Mouse (Mus musculus) kidney, postnatal 14 days (tissue): Measurements from ENCODE around the gene Ehbp1.
A peak's percentile ranks its signal among the peaks of the same experiment; 100 is the strongest.

ENCODE experiments used
- DNase-seq: peaks from one replicate; pipeline ENCODE4 v3.0.0; 2022; ENCODE audit warnings: mixed read lengths

Ehbp1 gene

DNA sequence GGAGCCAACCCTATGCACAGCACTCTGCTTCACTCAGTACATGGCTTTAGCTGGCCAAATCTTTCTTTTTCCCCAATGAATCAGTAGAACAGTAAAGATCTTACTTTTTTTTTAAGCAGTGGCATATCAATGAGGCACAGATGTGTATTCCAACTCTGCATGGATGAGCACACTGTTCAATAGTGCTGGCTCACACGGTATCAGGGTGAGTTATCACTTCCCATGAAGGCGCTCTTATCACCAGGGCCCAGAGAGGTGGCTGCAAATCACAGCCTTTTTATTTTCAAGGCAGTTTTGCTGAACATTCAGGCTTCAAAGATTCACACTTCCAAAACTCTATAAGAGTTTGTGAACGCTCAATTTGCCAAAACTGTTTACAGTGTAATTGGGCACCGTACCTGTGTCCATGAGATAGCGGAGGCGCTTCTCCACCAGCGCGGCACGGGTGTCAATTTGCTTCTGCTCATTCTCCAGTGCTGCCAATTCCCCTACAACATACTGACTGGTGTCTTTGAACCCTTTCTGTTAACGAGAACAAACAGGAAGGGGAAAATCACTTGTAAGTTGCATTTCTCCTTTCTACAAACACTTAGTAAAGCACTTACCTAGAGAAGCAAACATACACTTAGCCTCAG lies 288.9 kb downstream of the Ehbp1 start:
- DNase-seq, result no peak

GRCm38 (mm10) chr11:22050864-22051263 lies 291.2 kb downstream of the Ehbp1 start:
- peak; percentile 10 for DNase-seq

DNA sequence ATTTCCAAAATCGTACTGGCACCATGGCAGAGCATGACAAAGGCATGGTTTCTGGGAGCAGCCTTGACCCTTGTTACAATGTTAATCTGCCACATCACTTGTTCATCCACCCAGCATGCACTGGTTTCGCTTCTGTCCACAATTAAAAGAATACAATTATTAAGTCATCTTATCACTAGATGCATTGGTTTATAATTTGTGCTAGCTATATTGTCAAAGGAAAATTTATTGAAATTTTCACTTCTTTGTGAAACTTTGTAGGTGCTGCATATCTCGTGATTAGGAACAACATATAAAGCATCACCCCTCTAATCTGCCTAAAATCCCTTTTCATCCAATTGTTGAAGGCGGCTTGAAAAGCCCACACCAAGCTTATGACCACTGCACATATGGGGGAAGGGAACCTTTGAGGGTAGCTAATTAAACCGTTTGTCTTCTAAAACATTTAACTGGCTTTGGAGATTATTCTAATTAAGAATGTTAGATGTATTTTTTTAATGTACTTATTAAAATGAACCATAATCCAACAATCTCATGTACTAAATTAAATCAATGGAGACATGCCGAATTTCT lies 302.2 kb downstream of the Ehbp1 start:
- no peak for DNase-seq

DNA sequence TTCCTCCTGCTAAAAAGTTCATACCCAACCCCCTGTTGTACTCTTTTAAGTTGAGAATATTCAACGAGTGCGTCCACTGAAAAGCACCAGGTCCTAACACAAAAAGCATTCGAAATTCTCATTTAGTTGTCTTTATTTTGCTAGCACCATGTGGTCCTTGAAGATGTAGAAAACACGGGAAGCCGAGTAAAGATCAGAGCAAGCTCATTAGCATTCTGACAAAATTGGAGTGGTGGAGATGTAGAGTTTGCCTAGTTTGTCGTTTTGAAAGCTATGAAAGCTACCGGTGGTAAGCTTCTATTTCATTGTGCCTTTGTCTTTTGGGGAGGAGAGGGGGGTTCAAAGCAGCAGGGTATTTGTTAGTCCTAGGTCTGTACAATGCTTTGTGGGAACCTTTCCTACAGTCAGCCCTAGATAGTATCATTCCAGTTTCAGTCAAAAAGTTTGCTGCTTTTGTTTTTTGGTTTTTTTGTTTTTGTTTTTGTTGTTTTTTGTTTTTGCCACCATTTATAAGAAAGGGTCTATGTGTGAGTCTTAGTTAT lies 307.5 kb downstream of the Ehbp1 start:
- no peak for DNase-seq

DNA sequence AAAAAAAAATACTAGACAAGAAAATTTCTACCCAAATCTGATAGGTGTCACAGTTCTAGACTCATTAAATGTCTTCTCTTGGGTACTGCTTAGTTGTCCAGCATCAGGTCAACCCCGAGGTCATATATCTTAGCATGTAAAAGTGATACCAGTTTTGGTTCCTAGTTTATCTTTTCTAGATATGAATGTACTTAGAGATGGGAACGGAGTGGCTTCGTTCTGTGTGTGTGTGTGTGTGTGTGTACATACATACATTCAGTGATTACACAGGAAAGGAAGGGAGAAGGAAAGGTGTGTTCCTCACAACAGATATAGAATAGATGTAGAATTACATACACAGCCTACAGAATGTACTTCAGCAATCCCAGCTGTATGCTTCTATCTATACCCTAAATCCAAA lies 308.5 kb downstream of the Ehbp1 start:
- no peak for DNase-seq

DNA sequence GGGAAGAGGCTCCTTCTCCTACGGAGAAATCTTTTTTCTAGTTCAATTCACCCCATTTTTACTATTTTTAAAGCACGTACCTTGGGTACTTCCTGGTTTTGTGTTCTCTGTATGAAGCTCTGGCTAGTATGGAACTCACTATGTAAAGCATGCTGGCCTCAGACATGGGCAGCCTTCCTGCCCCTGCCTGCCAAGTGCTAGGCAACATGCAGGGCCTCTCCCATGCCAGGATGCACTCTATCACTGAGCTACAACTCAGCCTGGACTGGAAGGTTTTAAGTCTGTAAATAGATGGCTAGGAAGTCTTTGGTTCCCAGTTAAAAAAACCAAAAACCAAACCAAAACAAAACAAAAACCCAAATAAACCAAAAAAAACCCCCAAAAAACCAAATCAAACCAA lies 321.5 kb downstream of the Ehbp1 start:
- no peak for DNase-seq

GRCm38 (mm10) chr11:22017444-22017843 lies 324.6 kb downstream of the Ehbp1 start:
- no peak for DNase-seq

DNA sequence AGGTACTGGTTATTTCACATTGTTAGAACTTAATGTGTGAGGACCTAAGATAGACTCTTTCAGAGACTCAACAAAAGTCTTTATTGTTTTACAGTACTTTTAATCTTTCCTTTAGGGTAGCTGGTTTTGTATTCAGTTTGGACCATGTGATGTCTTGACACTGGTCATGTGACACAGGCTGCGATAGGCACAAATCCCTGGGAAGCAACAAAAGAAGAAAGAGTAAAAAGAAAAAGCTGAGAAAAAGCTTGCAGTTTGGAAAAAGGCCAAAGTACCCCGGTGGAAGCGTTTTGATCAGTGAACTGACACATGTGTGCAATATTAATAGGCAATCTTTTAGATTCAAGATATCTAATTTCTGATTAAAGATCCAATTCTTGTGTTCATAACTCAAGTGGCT lies 325.8 kb downstream of the Ehbp1 start:
- no peak for DNase-seq

- no peak for DNase-seq
These were observed 333.3 kb downstream of the Ehbp1 start for GRCm38 (mm10) chr11:22008817-22009216.

GRCm38 (mm10) chr11:22008129-22008596 lies 333.9 kb downstream of the Ehbp1 start:
- DNase-seq, result no peak

- no peak for DNase-seq
These were observed 334.3 kb downstream of the Ehbp1 start for GRCm38 (mm10) chr11:22007781-22008110.

DNA sequence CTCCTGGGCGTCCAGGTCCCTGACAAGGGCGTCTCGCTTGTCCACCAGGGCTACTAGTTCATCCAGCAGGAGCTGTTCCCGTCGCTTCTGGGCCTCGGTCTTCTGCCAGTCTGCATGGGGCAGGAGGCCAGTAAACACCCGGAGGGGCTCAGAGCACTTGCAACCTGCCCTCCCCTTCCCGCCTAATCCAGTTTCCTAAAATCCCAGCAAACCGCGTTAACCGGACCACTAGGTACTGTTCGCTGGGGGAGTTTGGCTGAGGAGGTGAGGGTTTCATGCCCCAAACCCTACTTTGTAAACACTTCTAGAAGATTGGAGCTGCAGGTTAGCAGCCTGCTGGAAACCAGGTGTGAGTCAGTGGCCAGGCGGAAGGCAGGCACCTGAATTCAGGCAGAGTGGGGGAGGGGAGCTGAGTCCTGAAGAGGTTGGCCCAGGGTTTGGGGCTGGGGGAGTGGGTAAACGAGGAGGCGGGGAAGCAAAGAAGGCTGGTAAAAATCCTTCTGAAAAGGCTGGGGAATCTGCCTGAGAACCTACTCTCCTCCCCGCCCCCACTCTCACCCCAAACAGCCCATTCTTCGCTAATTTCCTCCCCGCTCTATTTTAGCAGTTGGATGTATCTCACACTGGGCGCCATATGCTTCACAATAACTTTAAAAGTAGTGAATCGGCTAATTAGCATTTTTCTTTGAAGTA lies 334.9 kb downstream of the Ehbp1 start:
- no peak for DNase-seq

- no peak for DNase-seq
These were observed 335.5 kb downstream of the Ehbp1 start for GRCm38 (mm10) chr11:22006471-22007087.

DNA sequence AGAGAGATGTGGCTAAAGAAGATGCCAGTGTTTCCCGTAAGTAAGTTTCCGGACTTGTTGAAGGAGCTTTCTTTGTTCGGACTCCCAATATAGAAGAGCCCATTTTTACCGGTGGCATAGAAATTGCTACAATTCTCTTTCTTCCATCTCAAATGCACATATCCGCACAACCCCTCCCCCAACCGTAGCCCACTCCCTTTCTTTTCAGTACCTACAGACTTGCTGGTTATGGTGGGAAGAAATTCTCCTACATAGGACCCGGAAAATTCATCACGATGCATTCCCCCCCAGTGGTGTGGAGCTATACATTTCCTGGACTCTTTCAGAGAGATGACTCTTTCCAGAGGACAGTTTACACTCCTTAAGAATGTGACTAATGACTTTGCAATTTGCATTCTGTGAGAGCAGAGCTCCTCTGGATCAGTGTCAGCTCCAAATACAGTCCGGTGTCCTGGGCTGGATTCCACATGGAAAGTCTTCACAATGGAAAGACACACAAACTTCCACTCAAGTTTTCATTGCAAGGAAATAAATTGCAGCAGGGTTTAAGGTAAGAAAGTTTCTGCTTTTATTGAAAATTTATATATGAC lies 336.7 kb downstream of the Ehbp1 start:
- no peak for DNase-seq

DNA sequence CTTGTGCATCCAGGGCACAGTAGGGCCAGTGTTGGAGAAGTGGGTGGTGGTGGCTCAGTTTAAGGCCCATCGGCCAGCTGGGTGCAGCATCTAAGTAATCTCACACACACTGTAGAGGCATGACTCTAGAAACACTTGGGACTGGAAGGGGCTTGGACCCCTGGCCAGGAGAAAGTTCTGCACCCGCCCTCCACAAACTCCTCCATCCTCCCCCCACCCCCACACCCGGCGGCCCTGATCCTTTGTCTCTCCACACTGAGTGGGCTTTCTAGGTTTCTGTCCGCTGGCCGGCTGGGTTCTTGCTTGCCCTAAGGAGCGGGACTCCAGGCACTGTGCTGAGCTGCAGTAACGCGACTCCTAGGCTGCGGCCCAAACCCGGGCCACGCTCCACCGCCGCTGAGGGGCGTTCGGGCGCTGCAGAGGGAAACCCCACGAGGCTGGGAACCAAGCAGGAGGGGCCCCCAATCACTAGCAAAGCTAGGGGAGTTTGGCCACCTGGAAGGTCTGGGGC lies 337.7 kb downstream of the Ehbp1 start:
- DNase-seq, result peak; percentile 22

- peak; percentile 23 for DNase-seq
These were observed 338.6 kb downstream of the Ehbp1 start for GRCm38 (mm10) chr11:22003341-22003981.

GRCm38 (mm10) chr11:22002783-22003340 lies 339.2 kb downstream of the Ehbp1 start, which contains the start of gene Otx1:
Otx1 (minus strand) TSS chr11:22002897.
- DNase-seq, result peak; percentile 14

DNA sequence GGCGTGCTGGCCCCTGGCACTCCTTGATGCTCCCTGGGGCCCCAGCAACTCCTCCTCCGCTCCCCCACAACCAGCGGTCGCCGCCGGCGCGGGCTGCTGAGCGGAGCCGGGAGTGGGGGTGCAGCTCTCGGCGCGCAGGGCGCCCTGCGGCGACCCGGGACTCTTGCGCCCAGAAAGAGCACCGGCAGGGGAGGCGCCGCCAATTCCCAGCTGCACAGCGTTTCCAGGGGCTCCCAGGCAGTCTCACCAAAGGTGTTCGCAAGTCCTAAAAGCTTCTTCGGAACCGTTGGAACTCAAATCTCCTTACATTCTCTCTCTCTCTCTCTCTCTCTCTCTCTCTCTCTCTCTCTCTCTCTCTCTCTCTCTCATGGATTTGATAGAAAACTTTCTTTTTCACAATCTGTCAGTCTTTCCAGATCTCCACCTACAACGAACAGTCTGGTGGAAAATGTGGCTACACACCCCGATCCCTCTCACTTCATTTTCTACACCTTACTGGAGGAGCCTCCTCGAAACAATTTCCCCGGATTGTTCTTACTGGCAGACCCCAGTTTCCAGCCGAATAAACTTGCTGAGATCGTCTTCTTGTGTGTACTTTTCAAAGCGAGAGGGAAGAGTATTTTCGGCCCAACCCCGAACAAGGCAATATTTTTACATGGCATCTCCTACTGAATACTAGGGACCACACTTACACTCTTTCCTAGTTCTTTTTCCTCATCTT lies 339.9 kb downstream of the Ehbp1 start:
- no peak for DNase-seq

DNA sequence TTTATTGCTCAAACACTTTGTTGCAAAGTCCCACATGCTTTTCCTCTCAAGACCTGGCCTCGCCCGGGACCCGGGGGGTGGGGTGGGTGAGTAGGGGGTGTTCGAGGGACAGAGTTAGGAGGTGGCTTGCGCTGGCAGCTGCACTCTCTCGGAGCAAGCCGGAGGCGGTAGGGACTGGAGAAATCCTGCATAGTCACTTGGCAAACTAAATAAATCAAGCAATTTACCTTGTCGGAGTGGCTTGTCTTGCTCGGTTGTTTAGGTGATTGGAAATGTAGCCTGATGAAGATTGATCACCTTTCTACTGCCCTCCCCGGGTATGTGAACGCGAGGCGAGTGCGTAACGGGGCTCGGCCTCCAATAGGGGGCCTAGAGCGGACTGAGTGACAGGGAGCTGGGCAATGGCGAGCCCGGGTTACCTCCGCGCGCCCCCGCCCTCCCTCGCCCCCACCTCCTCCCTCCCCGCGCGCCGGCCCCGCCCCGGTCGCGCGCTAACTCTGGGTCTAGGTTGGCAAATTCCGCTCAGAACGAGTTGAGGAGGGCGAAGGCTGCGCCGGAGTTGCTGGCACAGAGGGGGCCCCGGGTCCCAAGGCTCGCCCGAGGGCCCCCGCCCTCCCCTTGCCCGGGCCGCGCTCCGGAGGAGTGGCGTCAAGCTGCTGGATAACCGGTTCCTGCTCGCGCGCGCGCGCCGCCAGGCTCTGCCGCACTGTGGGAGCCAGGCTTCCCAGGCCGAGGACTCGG lies 340.6 kb downstream of the Ehbp1 start:
- DNase-seq, result peak; percentile 61

DNA sequence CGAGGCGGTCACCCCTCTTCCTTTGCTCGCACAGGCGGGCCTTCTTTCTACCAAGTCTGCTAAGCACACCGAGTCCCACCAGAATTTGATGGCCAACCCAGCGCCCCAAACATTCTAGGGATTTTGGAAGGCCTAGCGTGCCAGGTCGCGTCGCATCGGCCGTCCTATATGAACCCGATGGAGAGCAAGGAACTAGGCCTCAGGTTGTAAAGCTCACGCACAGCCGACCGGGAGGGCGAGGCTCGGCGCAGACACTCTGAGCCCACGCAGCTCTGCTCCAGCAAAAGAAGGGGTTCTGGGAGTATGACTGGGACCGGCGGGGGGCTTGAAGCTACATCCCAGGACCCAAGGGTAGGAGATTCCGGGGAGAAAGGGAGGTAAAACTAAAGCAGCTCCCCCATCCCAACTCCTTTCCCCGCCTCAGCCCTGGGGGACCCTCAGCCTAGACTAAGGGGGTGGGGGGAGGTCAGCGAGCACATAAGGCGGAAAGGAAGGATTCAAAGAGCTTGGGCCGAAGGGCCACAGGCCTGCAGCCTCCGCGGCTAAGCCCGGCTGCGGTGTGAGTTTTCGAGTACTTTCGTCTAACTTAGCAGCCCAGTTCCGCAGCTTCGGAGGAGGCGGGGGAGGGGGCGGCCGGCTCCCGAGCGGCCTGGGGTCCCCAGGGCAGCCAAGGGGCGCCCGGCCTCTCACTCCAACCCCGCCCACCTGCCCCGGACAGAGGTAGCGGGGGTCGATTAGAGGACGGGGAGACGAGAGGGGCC lies 341.6 kb downstream of the Ehbp1 start:
- peak; percentile 15 for DNase-seq
